Mouse (Mus musculus): ENCODE results near the gene Snx27.

Gene Snx27

DNA sequence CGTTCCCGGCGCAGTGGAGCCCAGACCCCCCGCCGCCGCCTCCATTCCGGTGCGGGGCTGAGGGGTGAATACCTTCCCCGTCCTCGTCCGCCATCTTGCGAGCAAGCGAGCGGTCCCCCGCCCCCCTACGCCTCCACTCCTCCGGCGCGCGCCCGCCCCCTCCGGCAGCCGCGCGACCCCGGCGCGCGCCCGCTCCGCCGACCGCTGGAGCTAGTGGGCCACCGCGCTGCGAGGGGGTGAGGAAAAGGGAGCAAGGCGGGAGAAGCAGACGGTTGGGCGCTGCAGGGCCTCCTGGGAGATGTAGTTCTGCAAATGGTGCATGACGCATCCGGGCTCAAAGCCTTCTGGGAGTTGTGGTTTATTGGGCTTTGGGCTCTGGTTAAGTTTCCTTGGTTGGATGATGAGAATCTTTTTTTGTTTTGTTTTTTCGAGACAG is at the start of gene Snx27:
TSS of gene Snx27 (minus strand) at position 261 of the 436 bp plus-strand sequence.
- DNase-seq (ENCODE audit: low read depth) = peak; percentile 93

DNA sequence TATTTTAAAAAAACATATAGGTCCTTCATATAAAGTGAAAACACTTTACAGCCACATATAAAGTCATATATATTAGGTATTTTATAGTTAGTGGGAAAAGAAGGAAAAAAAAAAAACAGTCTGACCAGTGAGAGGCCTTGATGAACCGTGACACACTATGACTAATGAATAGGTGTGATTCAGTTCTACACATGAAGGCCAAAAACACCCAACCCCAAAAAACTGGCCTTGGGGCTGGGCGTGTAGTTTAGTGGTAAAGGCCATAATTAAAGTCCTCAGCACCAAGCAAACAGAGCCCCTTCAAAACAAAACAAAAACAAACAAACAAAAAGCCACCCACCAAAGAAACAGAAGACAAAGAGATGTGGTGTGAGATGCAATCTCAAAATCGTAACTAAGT is 47.4 kb upstream of the Snx27 start:
- DNase-seq (ENCODE audit: low read depth) = no peak

DNA sequence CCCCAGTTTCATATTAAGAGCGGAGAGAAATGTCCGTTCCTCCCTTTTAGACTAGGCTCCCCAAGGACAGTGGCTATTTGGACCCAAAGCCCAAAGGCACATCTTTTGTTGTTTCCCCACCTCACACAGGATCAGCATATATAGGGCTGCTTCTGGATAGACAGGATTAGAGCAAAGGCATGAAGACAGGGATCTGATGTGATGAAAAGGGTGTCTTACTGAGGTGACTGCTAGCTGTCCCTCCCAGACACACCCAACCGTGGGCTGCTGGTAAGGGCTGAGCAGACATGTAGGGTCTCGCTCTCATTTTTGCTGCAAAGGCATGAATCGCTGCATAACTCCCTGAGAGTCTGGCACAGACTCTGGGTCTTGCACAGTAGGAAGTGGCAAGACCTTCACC is 46.2 kb upstream of the Snx27 start:
- no peak for DNase-seq (ENCODE audit: low read depth)

DNA sequence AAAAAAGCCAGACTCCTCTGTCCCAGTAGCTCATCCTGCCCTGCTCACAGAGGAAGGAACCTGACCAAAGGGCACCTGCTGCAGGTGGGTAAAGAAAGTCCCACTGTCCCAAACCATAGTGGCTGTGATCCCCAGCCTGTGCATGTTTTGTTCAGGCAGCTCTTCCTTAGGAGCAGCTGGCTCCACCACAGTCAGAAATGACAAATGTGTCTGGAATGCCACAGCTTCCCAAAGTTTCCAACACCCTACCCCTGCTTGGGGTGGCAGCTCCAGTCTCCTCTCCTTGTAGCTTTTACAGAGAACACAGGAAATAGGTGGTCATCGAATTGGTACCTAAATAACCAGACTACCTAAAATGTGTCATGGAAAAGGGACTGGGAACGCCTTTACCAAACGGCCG is 41.8 kb upstream of the Snx27 start:
- no peak for DNase-seq (ENCODE audit: low read depth)

DNA sequence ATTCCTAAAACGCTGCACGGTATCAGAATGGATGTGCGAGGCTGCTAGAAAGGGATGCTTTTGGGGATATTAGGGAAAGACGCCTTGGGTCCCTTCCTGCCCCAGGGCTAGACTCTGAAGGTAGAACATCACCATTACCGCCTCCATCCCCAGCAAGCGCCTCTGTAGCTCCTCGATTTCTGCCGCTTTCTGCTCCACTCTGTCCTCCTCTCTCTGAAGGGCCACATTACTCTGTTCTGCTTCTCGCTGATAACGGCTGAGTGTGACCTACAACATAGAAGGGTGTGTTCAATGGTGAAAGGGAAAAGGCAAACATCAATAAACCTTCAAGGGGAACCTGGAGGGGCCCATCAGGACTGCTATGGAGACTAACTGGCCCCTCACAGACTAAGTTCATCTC is 40.0 kb upstream of the Snx27 start:
- DNase-seq (ENCODE audit: low read depth) = no peak

DNA sequence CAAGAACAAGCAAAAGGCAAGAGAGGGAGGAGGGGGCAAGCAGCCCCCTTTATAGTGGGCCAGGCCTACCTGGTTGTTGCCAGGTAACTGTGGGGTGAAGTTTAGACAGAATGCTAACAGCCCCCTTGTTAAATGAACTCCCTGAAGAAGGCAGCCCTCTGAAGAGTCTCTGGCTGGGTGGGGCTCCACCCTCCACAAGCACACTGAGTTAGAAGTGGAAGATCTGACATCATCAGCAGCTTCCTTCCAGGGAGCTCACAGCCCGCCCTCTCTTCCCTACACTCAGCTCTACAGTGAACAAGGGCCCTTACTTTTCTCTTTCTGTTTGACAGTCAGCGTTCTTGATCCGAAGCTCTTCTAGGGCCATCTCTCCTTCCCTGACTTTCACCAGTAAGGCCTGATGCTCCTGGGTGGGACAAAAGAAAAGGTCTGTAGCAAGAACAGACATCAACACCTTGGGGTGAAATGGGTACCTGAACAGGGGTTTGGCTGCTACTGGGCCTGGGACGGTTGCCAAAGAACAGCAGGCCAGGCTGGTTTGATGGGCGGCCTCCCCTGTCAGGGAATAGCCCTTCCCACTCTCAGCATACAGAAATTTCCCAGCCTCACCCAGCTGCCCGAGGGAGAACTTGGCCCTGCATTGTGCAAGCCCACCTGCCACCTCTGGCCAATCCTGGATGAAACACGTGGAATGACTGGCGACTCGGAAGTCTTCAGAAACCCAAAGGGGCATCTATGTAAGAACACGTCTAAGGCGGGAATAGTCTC is 39.4 kb upstream of the Snx27 start:
- peak; percentile 32 for DNase-seq (ENCODE audit: low read depth)

DNA sequence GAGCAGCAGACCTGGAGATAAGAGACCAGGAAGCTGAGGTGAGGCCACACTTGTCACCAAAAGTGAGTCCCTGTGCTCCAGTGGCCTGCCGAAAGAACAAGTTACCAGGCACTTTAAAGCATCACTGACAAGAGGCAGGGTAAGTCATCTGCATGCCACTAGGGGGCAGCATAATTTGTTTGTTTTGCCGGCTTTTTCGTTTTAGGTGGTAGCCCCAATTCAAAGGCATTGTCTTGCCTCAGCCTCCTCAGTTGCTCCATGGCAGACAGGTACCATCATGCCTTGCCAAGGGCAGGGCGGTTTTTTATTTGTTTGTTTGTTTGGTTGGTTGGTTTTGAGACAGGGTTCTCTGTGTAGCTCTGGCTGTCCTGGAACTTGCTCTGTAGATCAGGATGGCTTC is 34.2 kb upstream of the Snx27 start:
- peak; percentile 78 for DNase-seq (ENCODE audit: low read depth)

DNA sequence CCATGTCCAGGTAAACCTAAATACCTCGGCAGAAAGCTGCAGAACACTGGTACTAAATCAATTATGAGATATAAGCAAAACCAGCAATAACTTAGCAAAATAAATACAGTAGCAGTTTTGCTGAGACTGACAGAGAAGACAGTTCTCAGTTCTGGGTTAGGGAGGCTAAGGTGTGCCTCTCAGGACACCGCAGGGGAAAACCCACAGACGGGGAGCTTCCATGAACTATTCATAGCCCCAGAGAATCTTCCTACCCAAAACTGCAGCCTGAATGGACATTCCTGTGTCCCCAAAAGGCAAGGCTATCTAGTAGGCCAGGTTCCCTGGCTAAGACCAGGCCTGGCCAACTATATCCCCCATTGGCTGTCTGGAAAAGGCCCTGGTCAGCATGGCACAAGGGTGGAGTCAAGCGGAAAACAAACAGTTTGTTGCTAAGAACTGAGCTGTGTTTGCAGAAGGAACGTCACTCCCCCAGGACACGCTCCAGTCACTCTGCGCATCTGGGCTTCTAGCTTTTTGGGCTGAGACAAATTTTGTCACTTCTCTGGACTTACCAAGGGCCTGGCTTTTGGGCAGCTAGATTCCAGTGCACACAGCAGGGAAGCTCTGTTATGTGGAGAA is 30.9 kb upstream of the Snx27 start:
- DNase-seq (ENCODE audit: low read depth) = no peak

DNA sequence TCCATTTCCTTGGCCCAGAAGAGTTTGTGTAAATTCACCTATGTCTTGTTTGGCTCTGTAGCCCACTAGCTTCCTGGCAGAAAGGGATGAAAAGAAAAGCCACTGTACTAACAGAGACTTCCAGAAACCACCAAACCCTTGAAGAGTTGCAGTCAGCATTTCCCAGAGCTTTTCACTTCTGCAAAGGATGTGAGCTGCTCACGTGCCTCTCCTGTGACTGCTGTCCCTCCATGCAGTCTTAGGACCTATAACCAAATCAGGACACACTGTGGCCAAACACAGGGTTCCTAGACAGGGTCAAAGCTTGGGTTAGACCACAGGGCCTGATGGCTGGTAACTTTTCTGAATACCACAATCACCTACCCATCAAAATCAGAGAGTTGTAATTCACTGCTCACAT is 29.8 kb upstream of the Snx27 start:
- DNase-seq (ENCODE audit: low read depth) = no peak

DNA sequence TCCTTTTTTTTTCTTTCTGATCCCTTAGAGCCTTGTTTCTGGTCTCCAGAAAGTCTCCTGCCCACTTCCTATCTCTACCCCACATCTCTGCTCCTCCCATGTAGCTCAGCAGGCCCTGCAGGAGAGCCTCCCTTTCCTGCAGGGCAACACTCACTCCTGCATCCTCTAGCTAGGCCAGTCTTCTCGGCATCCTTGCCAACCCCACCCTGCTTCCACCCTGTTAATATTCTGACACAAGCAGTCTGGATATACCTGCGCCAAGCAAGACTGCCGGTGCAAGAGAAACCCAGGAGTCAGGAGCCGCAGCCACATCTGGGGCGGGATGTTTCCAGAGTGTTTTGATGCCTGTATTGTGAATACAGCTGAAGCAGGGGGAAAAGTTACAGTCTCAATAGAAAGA is 29.3 kb upstream of the Snx27 start:
- peak; percentile 16 for DNase-seq (ENCODE audit: low read depth)

DNA sequence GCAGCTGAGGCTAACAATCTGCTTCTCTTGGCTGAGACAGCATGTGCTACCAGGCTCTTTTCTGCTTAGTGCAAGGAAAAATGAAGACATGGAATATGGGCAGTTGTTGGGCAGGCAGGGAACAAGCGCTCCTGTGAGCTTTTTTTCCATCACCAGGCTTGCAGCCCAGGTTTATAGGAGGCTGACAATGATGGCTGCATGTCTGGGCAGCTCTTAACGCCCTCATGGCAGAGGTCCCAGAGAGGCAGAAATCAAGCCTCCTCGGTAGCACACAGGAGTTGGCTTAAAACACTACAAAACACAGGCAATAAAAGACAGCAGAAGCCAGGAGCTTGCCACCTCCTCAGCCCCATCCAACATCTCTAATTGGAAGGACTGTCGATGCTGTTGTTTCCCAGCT is 28.8 kb upstream of the Snx27 start:
- no peak for DNase-seq (ENCODE audit: low read depth)

DNA sequence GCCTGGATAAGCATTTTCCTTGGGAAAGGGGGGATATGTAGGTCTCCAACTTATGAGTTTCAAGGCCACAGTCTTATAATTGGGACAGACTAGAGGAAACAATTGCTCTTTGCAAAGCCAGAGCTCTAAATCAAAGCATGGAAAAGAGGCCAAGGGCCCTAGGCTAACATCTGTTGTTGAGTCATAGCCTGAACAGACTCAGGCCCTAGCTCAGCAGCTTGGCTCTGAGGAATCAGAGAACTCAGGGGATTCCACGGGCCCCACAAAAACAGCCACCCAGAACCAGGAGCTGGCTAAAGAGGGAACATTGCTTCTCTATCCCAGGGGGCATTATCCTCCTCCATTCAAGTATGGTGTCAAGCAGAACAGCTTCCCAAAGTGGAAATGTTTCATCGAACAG is 28.1 kb upstream of the Snx27 start:
- DNase-seq (ENCODE audit: low read depth) = peak; percentile 15

DNA sequence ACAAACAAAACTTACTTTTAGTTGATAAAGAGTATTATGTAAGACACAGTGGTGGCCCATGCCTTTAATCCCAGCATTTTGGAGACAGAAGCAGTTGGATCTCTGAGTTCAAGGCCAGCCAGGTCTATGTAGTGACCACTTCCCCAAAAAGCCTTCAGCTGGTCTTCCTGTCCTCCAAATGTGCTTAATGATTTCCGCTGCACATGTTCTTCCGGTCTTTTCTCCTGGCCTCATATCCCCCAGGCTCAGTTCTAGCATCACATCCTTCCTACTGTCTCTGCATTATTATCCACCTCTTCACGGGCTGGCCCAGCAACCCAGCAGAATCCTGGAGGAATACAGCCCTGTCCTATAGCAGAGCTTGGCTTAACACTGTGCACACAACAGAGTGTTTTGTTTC is 27.1 kb upstream of the Snx27 start:
- DNase-seq (ENCODE audit: low read depth) = peak; percentile 88

DNA sequence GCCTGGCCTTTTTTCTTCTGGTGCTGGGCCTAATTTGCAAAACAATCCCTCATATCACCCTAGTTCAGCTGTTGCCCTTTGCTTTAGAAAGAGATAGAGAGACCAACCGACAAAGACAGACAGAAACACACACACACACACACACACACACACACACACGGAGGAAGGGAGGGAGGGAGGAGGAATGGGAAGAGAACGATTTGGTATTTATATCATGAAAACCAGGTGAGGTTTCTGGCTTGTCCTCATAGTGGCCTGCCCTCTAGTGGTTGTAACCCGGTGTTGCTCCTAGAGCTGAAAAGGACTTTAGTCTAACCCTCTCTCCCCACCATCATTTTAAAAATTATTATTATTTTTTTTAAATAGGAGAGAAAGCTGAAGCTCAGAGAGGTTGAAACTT is 19.4 kb upstream of the Snx27 start:
- peak; percentile 71 for DNase-seq (ENCODE audit: low read depth)

DNA sequence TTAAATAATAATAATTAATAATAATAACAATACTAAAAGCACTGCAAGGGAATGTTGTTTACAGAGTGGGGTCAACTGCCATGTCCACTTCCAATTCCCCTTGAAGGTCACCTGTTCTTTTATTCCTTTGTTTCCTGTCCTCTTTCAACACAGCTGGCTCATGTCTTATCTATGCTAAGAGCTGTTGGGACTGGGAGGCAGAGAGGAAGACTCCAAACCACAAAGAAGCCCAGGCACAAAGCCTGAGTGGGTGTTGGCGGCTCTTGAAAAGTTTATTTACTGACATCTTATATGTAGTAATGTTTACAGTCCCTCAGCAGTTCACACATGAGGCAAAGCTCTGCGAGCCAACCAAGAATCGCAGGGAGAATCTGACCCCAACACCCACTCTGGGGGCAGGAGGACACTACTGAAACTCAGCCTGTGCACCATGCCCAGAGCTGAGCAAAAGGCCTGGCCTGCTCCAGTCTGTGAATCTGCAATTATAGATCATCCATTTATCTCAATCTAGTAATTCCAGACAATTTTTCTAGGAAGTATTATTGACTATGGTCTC is 14.8 kb upstream of the Snx27 start:
- DNase-seq (ENCODE audit: low read depth) = peak; percentile 81

DNA sequence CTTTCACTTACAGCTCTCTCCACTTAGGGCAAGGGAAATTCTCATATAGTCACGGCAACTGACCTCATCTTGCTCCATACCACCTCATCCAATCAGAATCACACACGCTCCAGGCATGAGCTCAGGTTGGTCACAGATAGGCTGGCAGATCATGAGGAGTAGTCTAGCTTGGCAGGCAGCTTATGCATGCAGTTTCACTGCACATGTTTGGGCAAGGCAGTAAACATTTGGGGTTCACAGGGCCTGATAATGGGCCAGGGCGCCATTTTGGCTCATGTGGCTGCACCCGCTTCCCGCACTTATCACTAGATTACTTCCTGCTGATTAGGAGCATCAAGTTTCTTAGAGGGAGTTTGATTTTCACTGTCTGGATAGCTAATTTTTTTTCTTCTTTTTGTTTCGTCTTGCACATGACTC is 13.4 kb upstream of the Snx27 start:
- DNase-seq (ENCODE audit: low read depth) = peak; percentile 55

DNA sequence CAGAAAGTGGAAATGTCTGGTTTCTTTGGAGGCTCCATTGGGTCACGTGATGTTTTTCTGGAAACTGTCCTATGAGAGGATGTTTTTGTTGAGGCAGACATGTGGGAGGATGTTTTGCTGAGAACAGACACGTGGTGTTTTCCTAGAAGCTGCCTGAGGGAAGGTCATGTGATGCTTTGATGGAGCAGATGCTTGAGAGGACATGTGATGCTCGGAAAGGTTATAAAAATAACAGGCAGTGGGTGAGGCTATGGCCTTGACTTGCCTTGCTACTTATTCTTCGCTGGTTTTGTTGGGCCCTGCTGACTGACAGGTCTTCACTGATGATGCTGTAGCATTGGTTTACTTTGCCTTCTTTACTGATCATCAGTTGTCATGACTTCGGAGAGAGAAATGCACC is 8.6 kb upstream of the Snx27 start:
- no peak for DNase-seq (ENCODE audit: low read depth)

DNA sequence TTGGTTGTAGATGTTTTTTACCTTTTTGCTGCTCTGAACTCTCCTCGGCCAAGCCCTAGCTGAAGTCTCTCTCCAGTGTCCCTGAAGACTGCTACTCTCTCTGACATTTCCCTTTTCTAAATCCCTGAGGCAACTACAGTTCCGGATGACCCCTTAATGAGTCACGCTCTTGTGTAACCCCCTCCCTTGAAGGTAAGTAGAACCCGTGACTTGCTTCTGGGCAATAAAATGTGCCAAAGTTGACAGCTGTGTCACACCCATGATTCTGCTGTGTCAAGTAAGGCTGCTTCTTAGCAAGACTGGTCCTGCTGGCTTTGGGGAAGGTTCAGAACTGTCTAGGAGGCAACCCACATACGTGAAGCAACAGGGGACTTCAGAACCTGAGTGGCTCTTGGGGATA is 5.4 kb upstream of the Snx27 start:
- peak; percentile 94 for DNase-seq (ENCODE audit: low read depth)

DNA sequence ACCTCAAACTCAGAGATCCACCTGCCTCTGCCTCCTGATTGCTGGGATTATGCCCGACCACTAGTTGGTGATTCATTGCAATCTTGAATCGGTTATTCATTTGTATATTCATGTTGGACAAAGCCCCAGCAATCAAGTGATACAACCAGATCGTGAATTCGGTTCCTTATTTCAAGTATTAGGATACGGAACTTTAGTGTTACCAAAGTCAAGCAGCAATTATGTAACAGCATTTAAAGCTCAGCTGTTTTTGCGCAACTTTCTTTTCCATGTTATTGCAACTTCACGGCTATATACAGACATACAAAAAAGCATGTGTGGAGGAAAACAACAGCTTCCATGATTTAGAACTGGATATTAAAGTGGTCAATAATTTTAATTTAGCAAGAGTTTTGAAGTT is 428 bp upstream of the Snx27 start:
- DNase-seq (ENCODE audit: low read depth) = peak; percentile 69

DNA sequence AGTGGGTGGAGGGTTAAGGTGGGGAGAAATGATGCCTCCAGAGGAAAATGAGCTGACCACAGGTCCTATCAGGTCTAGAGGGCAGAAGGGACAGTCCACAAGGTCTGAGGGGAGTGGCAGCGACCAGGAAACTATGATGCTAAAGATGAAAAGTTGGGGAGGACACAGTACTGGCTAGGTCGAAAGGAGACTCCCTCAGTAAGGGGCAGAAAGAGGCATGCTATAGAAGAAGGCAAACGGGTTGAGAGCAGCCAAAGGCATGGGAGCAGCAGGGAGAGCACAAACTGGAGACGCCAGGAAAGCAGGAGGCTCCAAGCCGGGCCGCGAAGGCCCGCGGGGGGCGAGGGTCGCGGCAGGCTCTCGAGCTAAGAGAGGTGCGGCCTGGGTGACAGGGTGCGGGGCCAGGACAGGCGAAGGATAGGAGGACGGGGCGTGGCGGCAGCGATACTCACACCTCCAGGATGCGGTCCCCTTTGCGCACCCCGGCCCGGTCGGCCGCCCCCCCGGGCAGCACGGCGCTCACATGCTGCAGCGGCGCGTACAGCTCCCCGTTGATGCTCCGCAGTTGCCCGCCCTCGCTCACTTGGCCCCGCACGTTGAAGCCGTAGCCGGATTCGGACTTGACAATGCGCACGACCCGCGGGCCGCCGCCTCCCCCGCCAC is 592 bp downstream of the Snx27 start:
- DNase-seq (ENCODE audit: low read depth) = peak; percentile 65

DNA sequence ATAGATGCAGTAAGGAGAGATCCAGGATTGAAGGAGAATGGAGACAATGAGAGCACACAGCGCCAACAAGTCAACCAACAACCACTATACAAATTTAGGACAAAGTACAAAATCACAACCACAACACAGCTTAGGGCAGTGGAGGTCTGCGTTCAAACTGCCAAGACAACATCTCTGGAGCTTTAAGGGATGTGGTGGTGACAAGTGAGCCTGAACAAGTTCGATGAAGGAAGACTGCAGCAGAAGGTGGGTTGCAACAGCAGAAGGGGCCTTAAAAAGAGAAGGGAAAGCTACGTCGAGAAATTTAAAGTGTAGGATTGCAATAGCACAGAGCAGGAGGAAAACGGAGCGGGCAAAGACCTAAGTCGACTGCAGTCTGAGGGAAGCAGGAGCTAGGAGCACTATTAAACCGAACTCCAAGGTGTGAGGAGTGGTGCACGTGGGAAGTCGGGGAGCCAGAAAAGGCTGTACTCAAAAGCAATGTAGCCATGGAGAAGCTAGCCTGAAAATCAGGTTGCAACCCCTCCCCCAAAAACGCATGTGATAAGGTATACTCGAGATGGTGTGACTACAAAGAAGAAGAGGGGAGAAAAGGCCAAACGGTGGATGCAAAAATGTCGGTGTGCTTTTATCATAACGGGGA is 1.3 kb downstream of the Snx27 start:
- DNase-seq (ENCODE audit: low read depth) = peak; percentile 41

DNA sequence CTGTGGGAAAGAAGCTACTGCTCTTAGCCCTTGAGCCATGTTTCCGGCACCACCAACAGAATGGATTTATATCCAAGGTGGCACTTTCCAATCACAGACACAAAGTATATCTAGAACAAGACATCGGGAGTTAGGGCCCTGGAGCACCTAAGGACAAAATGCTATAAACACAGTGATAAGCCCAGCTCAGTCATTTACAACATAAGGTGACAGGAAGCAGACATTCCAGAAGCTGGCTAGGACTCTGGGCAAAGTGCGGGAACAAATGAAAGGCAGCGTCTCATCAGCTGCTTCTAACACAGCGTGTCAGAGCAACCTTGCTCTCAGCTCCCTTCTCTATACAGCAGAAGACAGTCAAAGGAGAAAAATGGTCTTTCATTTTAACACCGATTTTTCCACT is 8.0 kb downstream of the Snx27 start:
- no peak for DNase-seq (ENCODE audit: low read depth)

DNA sequence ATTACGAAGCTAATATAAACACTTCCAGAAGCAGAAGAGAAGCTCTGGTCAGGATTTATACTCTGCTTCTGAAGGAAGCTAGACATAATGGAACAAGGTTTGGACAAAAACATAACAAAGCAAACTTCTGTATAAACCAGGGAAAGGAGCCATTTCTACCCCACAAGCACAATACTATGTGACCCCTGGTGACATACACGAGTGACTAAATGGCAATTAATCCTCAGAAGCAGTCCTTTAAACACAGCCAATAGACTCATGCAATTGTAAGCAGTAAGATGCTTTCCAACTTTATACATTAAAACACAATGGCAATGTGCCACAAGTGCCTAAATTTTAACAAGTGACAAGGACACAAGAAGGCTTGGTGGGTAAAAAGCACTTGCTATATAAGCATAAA is 15.3 kb downstream of the Snx27 start:
- no peak for DNase-seq (ENCODE audit: low read depth)
